Mouse (Mus musculus): ENCODE measurements at regions not wholly inside any gene's neighbourhood (a gene's known extent, or its start where the extent isn't known, plus 50 kb on each side); places are given as distances from the start of the nearest gene placed in this dataset.
"Not testable (repeated sequence)": the region's sequence is repeated elsewhere in the genome, so short reads cannot be mapped to it uniquely, and the experiment has no call there.

DNA sequence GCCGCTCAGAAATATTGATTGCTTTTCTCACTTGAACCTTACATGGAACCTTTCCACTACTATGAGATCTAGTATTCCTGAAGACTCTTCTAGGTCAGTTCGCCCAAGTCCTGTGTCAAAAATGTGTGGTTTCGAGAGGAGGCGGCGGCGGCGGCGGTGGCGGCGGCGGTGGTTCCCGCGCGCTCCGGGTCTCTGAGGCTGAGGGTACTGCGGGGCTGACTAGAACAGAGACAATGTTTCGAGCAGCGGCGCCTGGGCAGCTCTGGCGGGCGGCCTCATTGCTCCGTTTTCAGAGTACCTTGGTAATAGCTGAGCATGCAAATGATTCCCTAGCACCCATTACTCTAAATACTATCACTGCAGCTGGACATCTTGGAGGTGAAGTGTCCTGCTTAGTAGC is 957.0 kb upstream of the Gm597 start:
- not testable (repeated sequence) for H3K9ac ChIP-seq; H3K27ac ChIP-seq; H3K9me3 ChIP-seq; H3K4me2 ChIP-seq; H3K27me3 ChIP-seq; H3K4me1 ChIP-seq; H3K4me3 ChIP-seq (replicated peaks); H3K36me3 ChIP-seq (replicated peaks)
- 88% methylated on average over 22 of the region's 22 CpGs for WGBS
- 0 out of 2 replicates have a peak, but pooled peaks have one; percentile 46 for ATAC-seq (ENCODE audit: low FRiP score)

DNA sequence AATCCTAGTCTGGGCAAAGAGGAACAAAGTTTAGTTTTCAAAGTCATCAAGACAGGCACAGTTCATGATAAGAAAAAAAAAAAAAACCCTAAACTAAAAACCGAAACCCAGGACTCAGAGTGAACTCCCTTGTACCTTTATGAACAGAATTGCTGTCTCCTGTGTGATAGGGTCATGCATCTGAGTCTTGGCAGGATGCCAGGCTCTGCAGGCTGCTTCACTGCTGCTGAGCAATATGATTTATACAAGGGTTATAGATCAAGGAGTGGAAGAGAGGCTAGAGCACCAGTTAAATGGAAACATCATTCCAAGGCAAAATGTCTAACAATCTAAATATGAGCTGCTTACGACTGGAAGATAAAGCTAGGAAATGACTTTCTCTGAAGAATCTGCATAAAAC is 951.9 kb upstream of the Gm597 start:
- WGBS: 74% methylated on average over 2 of the region's 2 CpGs
- Histone ChIP-seq H3K27ac (no peak overlapping the region), H3K9ac (no peak overlapping the region), H3K4me3 (replicated peaks) (no peak overlapping the region), H3K4me1 (no peaks in the 10 kb centered on the region), H3K4me2 (no peak overlapping the region), H3K27me3 (no peaks in the 10 kb centered on the region), H3K9me3 (no peaks in the 10 kb centered on the region), H3K36me3 (replicated peaks) (no peaks in the 10 kb centered on the region)
- no peak for ATAC-seq (ENCODE audit: low FRiP score)

All from forebrain, embryonic 12.5 days (tissue).